Mouse (Mus musculus) C2C12 (cell line): ENCODE results near the gene Syn3.

Experiments used
- CEBPB ChIP-seq: IDR thresholded peaks from one replicate; pipeline ENCODE4 v1.6.1; 2011; ENCODE audit warnings: low read depth, mild to moderate bottlenecking, control low read depth, moderate library complexity
- CTCF ChIP-seq: IDR thresholded peaks from one replicate; pipeline ENCODE4 v1.5.1; 2011; ENCODE audit not compliant: control insufficient read depth, insufficient read depth, insufficient read length
- MAX ChIP-seq: IDR thresholded peaks from one replicate; pipeline ENCODE4 v1.6.1; 2011; ENCODE audit warnings: mild to moderate bottlenecking, control low read depth
- MYOD1 ChIP-seq: IDR thresholded peaks from one replicate; pipeline ENCODE4 v1.6.1; 2011; ENCODE audit warnings: low read depth; ENCODE audit not compliant: control insufficient read depth, insufficient read length
- MYOG ChIP-seq: IDR thresholded peaks from one replicate; pipeline ENCODE4 v1.6.1; 2011; ENCODE audit not compliant: control insufficient read depth, insufficient read length; ENCODE audit errors: extremely low read depth
- USF1 ChIP-seq: IDR thresholded peaks from one replicate; pipeline ENCODE4 v1.6.1; 2011; ENCODE audit warnings: low read depth, mild to moderate bottlenecking, control low read depth, moderate library complexity

DNA sequence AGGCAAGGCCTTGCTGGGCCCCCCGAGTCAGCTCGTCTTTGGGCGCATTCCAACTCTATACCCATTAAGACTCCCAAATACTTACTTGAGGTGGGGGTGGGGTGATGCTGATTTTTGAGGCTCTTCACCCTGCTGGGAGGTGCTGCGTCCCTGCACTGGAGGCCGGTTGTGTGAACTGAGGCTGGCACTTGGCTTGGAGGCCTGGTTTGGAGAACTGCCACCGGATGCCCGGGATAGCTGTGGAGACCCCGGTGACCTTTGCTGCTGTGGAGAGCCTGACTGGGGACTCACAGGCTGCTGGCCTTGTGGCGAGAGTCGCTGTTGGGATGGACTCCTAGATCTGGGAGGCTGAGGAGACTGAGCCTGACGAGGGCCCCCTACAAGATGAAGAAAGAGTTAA, 441.4 kb downstream of the Syn3 start:
- no peak for TF ChIP-seq CTCF
- TF ChIP-seq USF1, result no peak
- TF ChIP-seq MYOD1, result no peak
- no peak for TF ChIP-seq CEBPB
- TF ChIP-seq MAX, result no peak
- TF ChIP-seq MYOG, result no peak
